Mouse (Mus musculus) embryo, embryonic 9.5 days (tissue): ENCODE measurements around the gene Abcb9.
A peak's percentile ranks its signal among the peaks of the same experiment; 100 is the strongest.

Source experiments
- DNase-seq: peaks from one replicate; pipeline ENCODE4 v3.0.0-alpha.2; 2017; ENCODE audit errors: extremely low spot score

Gene Abcb9

GRCm38 (mm10) chr5:124013747-124014146 lies 81.9 kb downstream of the Abcb9 start:
- DNase-seq = no peak

DNA sequence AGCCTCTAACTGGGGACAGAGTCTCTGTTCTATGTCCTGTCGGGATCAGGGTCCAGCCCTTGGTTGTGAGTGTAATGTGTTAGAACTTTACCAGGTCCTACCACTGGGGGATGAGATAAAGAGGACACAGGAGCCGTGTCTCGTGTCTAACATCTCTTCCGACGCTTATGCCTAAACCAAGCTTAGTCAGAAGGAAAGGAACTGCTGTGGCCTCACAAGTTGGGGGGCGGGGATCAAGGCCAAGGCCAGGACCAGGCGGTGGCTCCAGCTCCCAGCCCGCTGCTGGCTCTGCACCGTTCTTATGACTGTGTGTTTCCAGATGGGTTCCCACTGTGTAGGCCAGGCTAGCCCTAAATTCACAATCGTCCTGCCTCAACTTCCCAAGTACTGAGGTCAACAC lies 82.7 kb downstream of the Abcb9 start:
- DNase-seq = no peak

- DNase-seq = peak; percentile 19
These were observed 83.7 kb downstream of the Abcb9 start for GRCm38 (mm10) chr5:124011927-124012326.
